Mouse (Mus musculus): ENCODE results near the gene Usp21. TPM values are rescaled to one million over a fixed set of nuclear protein-coding genes. Genes with fewer than 3 reads are reported as not detected.

Usp21 gene
- total and polyA plus RNA-seq, 3 experiments = 10.0 to 66.4 TPM; not detected in 1

GRCm38 (mm10) chr1:171269848-171270572 is 17.8 kb downstream of the Usp21 start, which contains the start of gene B4galt3 (continued):
- TF ChIP-seq CTCF (IDR thresholded peaks at IDR 0.05 in 2 of 3, conservative IDR thresholded peaks at IDR 0.05 in 1 of 3; ENCODE audit: control insufficient read depth in 1 of 3, insufficient read depth in 1 of 3, low read depth in 2 of 3, low read length in 3 of 3, poor library complexity in 1 of 3, severe bottlenecking in 1 of 3) (0 out of 6 replicates have a peak, but pooled peaks of 1 of the 3 experiments have one; percentile 3), RCOR1 (IDR thresholded peaks at IDR 0.05; ENCODE audit: low read depth, low read length) (peak; percentile 62; the same call in 1 of the 2 replicates), ELF1 (IDR thresholded peaks at IDR 0.05; ENCODE audit: low read depth, low read length) (peak; percentile 66), GABPA (IDR thresholded peaks at IDR 0.05; ENCODE audit: low read depth, low read length) (no peak), ZNF384 (IDR thresholded peaks at IDR 0.05; ENCODE audit: low read depth, low read length) (no peak), MEF2A (IDR thresholded peaks at IDR 0.05; ENCODE audit: extremely low read depth, insufficient replicate concordance, low read depth, low read length, poor library complexity, severe bottlenecking) (0 out of 2 replicates have a peak, but pooled peaks have one; percentile 44), UBTF (IDR thresholded peaks at IDR 0.05; ENCODE audit: borderline replicate concordance, insufficient read depth, low read depth, low read length) (no peak), SIN3A (IDR thresholded peaks at IDR 0.05; ENCODE audit: low read length) (peak; percentile 87), POLR2A (IDR thresholded peaks at IDR 0.05; ENCODE audit: control insufficient read depth in 1 of 2, insufficient read depth in 1 of 2, low read depth in 1 of 2, low read length in 2 of 2, poor library complexity in 1 of 2) (peak; percentile 93 to 98)

- H3K36me3 ChIP-seq (ENCODE audit: control insufficient read depth in 1 of 2, insufficient read depth in 2 of 2, low read length in 2 of 2) = peaks cover 0 to 31% of the 10 kb centered on the region in 2 experiments; a peak in 2 of 4 replicates
- no peak overlapping the region for H3K4me3 ChIP-seq (ENCODE audit: control insufficient read depth in 1 of 2, insufficient read depth in 1 of 2, low read depth in 2 of 2, low read length in 2 of 2)
- no peaks in the 10 kb centered on the region for H3K27me3 ChIP-seq (ENCODE audit: control insufficient read depth in 1 of 2, insufficient read depth in 2 of 2, low read length in 2 of 2)
- H3K9ac ChIP-seq (ENCODE audit: control insufficient read depth, low read depth, low read length, poor library complexity, severe bottlenecking) = no peak overlapping the region
- no peaks in the 10 kb centered on the region; the same call in 1 of the 2 replicates for H3K79me2 ChIP-seq (ENCODE audit: control insufficient read depth, insufficient read depth, low read length, poor library complexity)
- H3K4me1 ChIP-seq (ENCODE audit: control insufficient read depth in 1 of 2, insufficient read depth in 2 of 2, low read length in 2 of 2) = peaks cover 17 to 31% of the 10 kb centered on the region in 2 experiments
- TF ChIP-seq USF2 (IDR thresholded peaks at IDR 0.05; ENCODE audit: borderline replicate concordance in 1 of 2, insufficient read depth in 1 of 2, low read depth in 1 of 2, low read length in 2 of 2) = no peak
- TF ChIP-seq RAD21 (IDR thresholded peaks at IDR 0.05; ENCODE audit: low read depth, low read length) = no peak
- no peak for TF ChIP-seq EP300 (IDR thresholded peaks at IDR 0.05; ENCODE audit: low read depth in 1 of 2, low read length in 2 of 2)
- TF ChIP-seq KAT2A (conservative IDR thresholded peaks at IDR 0.05; ENCODE audit: low read depth, low read length) = no peak
- no peak for TF ChIP-seq MXI1 (IDR thresholded peaks at IDR 0.05; ENCODE audit: low read depth, low read length)
- TF ChIP-seq CHD1 (IDR thresholded peaks at IDR 0.05; ENCODE audit: low read depth, low read length) = no peak
- no peak for TF ChIP-seq UBTF (IDR thresholded peaks at IDR 0.05; ENCODE audit: borderline replicate concordance, insufficient read depth, low read depth, low read length)
- TF ChIP-seq CHD2 (IDR thresholded peaks at IDR 0.05; ENCODE audit: low read length) = no peak
- TF ChIP-seq GATA1 (IDR thresholded peaks at IDR 0.05; ENCODE audit: low read depth, low read length) = no peak
- TF ChIP-seq ZKSCAN1 (IDR thresholded peaks at IDR 0.05; ENCODE audit: low read depth, low read length) = no peak
- TF ChIP-seq MAX (IDR thresholded peaks at IDR 0.05; ENCODE audit: low read length) = no peak
- no peak for TF ChIP-seq NELFE (IDR thresholded peaks at IDR 0.05; ENCODE audit: low read depth, low read length)
- TF ChIP-seq POLR2AphosphoS5 (IDR thresholded peaks at IDR 0.05; ENCODE audit: borderline replicate concordance, low read depth, low read length) = no peak
- TF ChIP-seq ZNF384 (IDR thresholded peaks at IDR 0.05; ENCODE audit: low read depth, low read length) = no peak
- no peak for TF ChIP-seq TCF12 (IDR thresholded peaks at IDR 0.05; ENCODE audit: low read depth, low read length)
- no peak for TF ChIP-seq JUND (IDR thresholded peaks at IDR 0.05; ENCODE audit: low read depth, low read length)
- H3K27ac ChIP-seq (ENCODE audit: control insufficient read depth, low read depth, low read length) = no peak overlapping the region
- H3K9me3 ChIP-seq (replicated peaks; ENCODE audit: insufficient read depth, low read length) = no peaks in the 10 kb centered on the region
- no peak for DNase-seq (ENCODE audit: low read depth, low spot score)
These were observed 19.4 kb downstream of the Usp21 start for GRCm38 (mm10) chr1:171268341-171268740.
